Mouse (Mus musculus) hindbrain, postnatal 0 days (tissue): ENCODE measurements around the gene Ptpn18. TPM values are rescaled to one million over a fixed set of nuclear protein-coding genes. Genes with fewer than 3 reads are reported as not detected.

Experiments
- ATAC-seq: fragments of 200-750 bp; cut with Nextera tagmentation; 2 replicates; pipeline ENCODE4 v1.8.0; 2017; ENCODE audit warnings: mild to moderate bottlenecking, moderate TSS enrichment, moderate library complexity
- DNase-seq: peaks from one replicate; pipeline ENCODE4 v3.0.0-alpha.2; 2015; ENCODE audit warnings: low spot score
- H3K27ac ChIP-seq: fragments of 300-500 bp; sonication (generic); 2 replicates; pipeline ENCODE4 v1.5.1; 2014; ENCODE audit warnings: mild to moderate bottlenecking
- H3K27me3 ChIP-seq: fragments of 300-500 bp; sonication (generic); 2 replicates; pipeline ENCODE4 v1.6.1; 2014; ENCODE audit warnings: low read length, mixed read lengths; ENCODE audit not compliant: insufficient read depth
- H3K36me3 ChIP-seq: fragments of 300-500 bp; sonication (generic); 2 replicates; pipeline ENCODE4 v1.6.1; 2014; ENCODE audit warnings: low read length, mixed read lengths; ENCODE audit not compliant: insufficient read depth
- H3K4me1 ChIP-seq: fragments of 300-500 bp; sonication (generic); 2 replicates; pipeline ENCODE4 v1.6.1; 2014; ENCODE audit warnings: antibody characterized with exemption, low read length, mixed read lengths; ENCODE audit not compliant: insufficient read depth
- H3K4me2 ChIP-seq: fragments of 300-500 bp; sonication (generic); 2 replicates; pipeline ENCODE4 v1.6.1; 2014; ENCODE audit warnings: low read depth, mild to moderate bottlenecking, low read length, moderate library complexity, mixed read lengths
- H3K4me3 ChIP-seq: fragments of 300-500 bp; sonication (generic); 2 replicates; pipeline ENCODE4 v1.5.1; 2014; ENCODE audit warnings: low read length
- H3K9ac ChIP-seq: fragments of 300-500 bp; sonication (generic); replicated peaks from 2 replicates; pipeline ENCODE4 v1.6.1; 2014; ENCODE audit warnings: mild to moderate bottlenecking, low read length, moderate library complexity, mixed read lengths
- H3K9me3 ChIP-seq: fragments of 300-500 bp; sonication (generic); 2 replicates; pipeline ENCODE4 v1.6.1; 2016; ENCODE audit warnings: low read length, mixed read lengths
- CTCF ChIP-seq: IDR thresholded peaks from 2 replicates; pipeline ENCODE4 v1.5.1; 2016; ENCODE audit warnings: antibody characterized with exemption, control low read depth, low read depth
- WGBS: fragments of 180-500 bp; shearing (Covaris S2); extraction: QIAGEN DNeasy Blood & Tissue Kit; methylation state at CpG from one replicate; pipeline ENCODE4 v1.1.7; 2014; 5-methylcytosine and 5-hydroxymethylcytosine counted together
- microRNA-seq, 2 experiments: library from miRNA; unstranded; fragments of <30 nt; microRNA quantifications; one replicate each; pipeline ENCODE4; 2016
- polyA plus RNA-seq: library from polyadenylated mRNA; unstranded; fragments of >200 nt; fragmentation: Nextera tagmentation; extraction: Ambion mirVana; gene quantifications from 2 replicates; pipeline ENCODE4 v1.2.1, GENCODE M21; 2015
- total RNA-seq: library from RNA; depleted of rRNA; stranded (reverse); fragments of >200 nt; gene quantifications from 2 replicates; pipeline ENCODE4 v1.2.3, GENCODE M21; 2014; rRNA removed

Ptpn18 gene
- total and polyA plus RNA-seq, 2 experiments from 2014 or later, result 0.63 to 6.9 TPM

GRCm38 (mm10) chr1:34522205-34522849 lies 62.8 kb downstream of the Ptpn18 start:
- Histone ChIP-seq H3K9ac (no peak overlapping the region), H3K36me3 (no peaks in the 10 kb centered on the region), H3K4me2 (no peak overlapping the region), H3K27ac (no peak overlapping the region), H3K9me3 (no peaks in the 10 kb centered on the region), H3K27me3 (no peaks in the 10 kb centered on the region), H3K4me1 (no peaks in the 10 kb centered on the region), H3K4me3 (no peak overlapping the region)
- no peak for DNase-seq
- 86% methylated on average over 6 of the region's 6 CpGs for WGBS
- no peak for ATAC-seq
- no peak for TF ChIP-seq CTCF

- Histone ChIP-seq H3K4me1 (no peaks in the 10 kb centered on the region), H3K36me3 (no peaks in the 10 kb centered on the region), H3K9me3 (no peaks in the 10 kb centered on the region), H3K4me2 (no peak overlapping the region), H3K4me3 (no peak overlapping the region), H3K27ac (no peak overlapping the region), H3K9ac (no peak overlapping the region), H3K27me3 (no peaks in the 10 kb centered on the region)
- TF ChIP-seq CTCF, result no peak
- ATAC-seq, result no peak
- 69% methylated on average over 3 of the region's 3 CpGs for WGBS
- DNase-seq, result no peak
Measured at GRCm38 (mm10) chr1:34522850-34523244, 63.3 kb downstream of the Ptpn18 start.

GRCm38 (mm10) chr1:34523647-34524046 lies 64.1 kb downstream of the Ptpn18 start:
- 64% methylated on average over 3 of the region's 3 CpGs for WGBS
- Histone ChIP-seq H3K4me3 (no peak overlapping the region), H3K4me1 (no peaks in the 10 kb centered on the region), H3K27ac (no peak overlapping the region), H3K4me2 (no peak overlapping the region), H3K9me3 (no peaks in the 10 kb centered on the region), H3K36me3 (no peaks in the 10 kb centered on the region), H3K9ac (no peak overlapping the region), H3K27me3 (no peaks in the 10 kb centered on the region)
- no peak for DNase-seq
- no peak for TF ChIP-seq CTCF
- no peak for ATAC-seq

Small RNAs within 50 kb of the gene (microRNA-seq; reads per million reads assigned to microRNA genes)
- 0.72 to 1.4 reads per million in 2 experiments for gene Mir5103

Other genes starting within 250 kb of the Ptpn18 start
- gene Ccdc115, start 20.1 kb upstream of the Ptpn18 start, total RNA-seq, result 38.3 and 47.8 TPM in 2 replicates
- 51.7 and 52.0 TPM in 2 replicates for gene Ccdc115, start 20.1 kb upstream of the Ptpn18 start, polyA plus RNA-seq
- 21.5 and 30.7 TPM in 2 replicates for gene Imp4, start 19.9 kb upstream of the Ptpn18 start, total RNA-seq
- gene Imp4, start 19.9 kb upstream of the Ptpn18 start, polyA plus RNA-seq, result 41.3 and 47.7 TPM in 2 replicates
- not detected in 2 replicates for gene Prss39, start 38.6 kb downstream of the Ptpn18 start, total RNA-seq
- gene Prss39, start 38.6 kb downstream of the Ptpn18 start, polyA plus RNA-seq, result not detected in 2 replicates
- 1.2 TPM in 1 of 2 replicates, not detected in the other for gene Cfc1, start 75.9 kb downstream of the Ptpn18 start, total RNA-seq
- gene Cfc1, start 75.9 kb downstream of the Ptpn18 start, polyA plus RNA-seq, result 0.30 and 0.36 TPM in 2 replicates
- gene Prss40, start 101.2 kb downstream of the Ptpn18 start, total RNA-seq, result not detected in 2 replicates
- 0.09 TPM in 1 of 2 replicates, not detected in the other for gene Prss40, start 101.2 kb downstream of the Ptpn18 start, polyA plus RNA-seq
- 51.5 and 55.3 TPM in 2 replicates for gene Amer3, start 119.9 kb downstream of the Ptpn18 start, total RNA-seq
- gene Amer3, start 119.9 kb downstream of the Ptpn18 start, polyA plus RNA-seq, result 15.4 and 18.2 TPM in 2 replicates